Mouse (Mus musculus) G1E (cell line): ENCODE results near the gene Nmur1. TPM values are rescaled to one million over a fixed set of nuclear protein-coding genes. Genes with fewer than 3 reads are reported as not detected.
A peak's percentile ranks its signal among the peaks of the same experiment; 100 is the strongest.

ENCODE experiments used
- ATAC-seq: 2 replicates; pipeline ENCODE4 v1.8.0; 2016; ENCODE audit warnings: mild to moderate bottlenecking; ENCODE audit not compliant: insufficient number of reproducible peaks, poor library complexity, low FRiP score, severe bottlenecking; ENCODE audit errors: extremely low read depth
- DNase-seq: peaks from one replicate; pipeline ENCODE4 v3.0.0; 2012; ENCODE audit warnings: low spot score
- H3K27me3 ChIP-seq: 2 replicates; pipeline ENCODE4 v1.6.1; 2012; ENCODE audit warnings: mild to moderate bottlenecking, low read length, inconsistent platforms; ENCODE audit not compliant: insufficient read depth
- H3K36me3 ChIP-seq: replicated peaks from 2 replicates; pipeline ENCODE3; 2012; ENCODE audit warnings: mild to moderate bottlenecking, inconsistent platforms
- H3K4me1 ChIP-seq: 2 replicates; pipeline ENCODE4 v1.6.1; 2012; ENCODE audit warnings: low read depth, low read length, inconsistent platforms, mixed read lengths; ENCODE audit not compliant: insufficient read depth
- H3K4me3 ChIP-seq: 2 replicates; pipeline ENCODE4 v1.5.1; 2012; ENCODE audit warnings: low read depth, mild to moderate bottlenecking, inconsistent platforms, low read length, moderate library complexity, mixed read lengths
- H3K9me3 ChIP-seq: replicated peaks from 2 replicates; pipeline ENCODE4 v1.6.1; 2012; ENCODE audit warnings: inconsistent platforms
- CTCF ChIP-seq: IDR thresholded peaks from 2 replicates; pipeline ENCODE4 v1.5.1; 2012; ENCODE audit warnings: low read depth, low read length, inconsistent platforms, mixed read lengths
- GATA1 ChIP-seq: IDR thresholded peaks from 2 replicates; pipeline ENCODE4 v1.6.1; 2012; ENCODE audit warnings: borderline replicate concordance, low read length, inconsistent platforms, mixed read lengths
- GATA2 ChIP-seq: IDR thresholded peaks from 2 replicates; pipeline ENCODE4 v1.6.1; 2012; ENCODE audit warnings: low read depth, low read length, inconsistent platforms, borderline replicate concordance
- POLR2AphosphoS5 ChIP-seq: IDR thresholded peaks from 2 replicates; pipeline ENCODE4 v1.6.1; 2012; ENCODE audit warnings: low read depth, low read length, inconsistent platforms; ENCODE audit not compliant: insufficient replicate concordance
- TAL1 ChIP-seq: conservative IDR thresholded peaks from 2 replicates; pipeline ENCODE4 v1.6.1; 2012; ENCODE audit warnings: low read depth, low read length, inconsistent platforms, mixed read lengths
- polyA plus RNA-seq: library from polyadenylated mRNA; stranded (reverse); fragments of >175 nt; gene quantifications from 2 replicates; pipeline ENCODE4 v1.2.3, GENCODE M21; 2012
- total RNA-seq, 2 experiments: library from RNA; stranded (forward) in 1 of 2; stranded (reverse) in 1 of 2; fragments of 200-1000 nt in 1 of 2; fragments of >200 nt in 1 of 2; fragmentation: Nextera tagmentation in 1 of 2; gene quantifications; 2 replicates each; pipeline ENCODE4 v1.2.3; 2014 to 2017

Nmur1 gene
- total and polyA plus RNA-seq, 3 experiments: not detected

GRCm38 (mm10) chr1:86430056-86430455 lies 4.0 kb upstream of the Nmur1 start:
- H3K4me3 ChIP-seq: no peak overlapping the region
- ATAC-seq (no peak), DNase-seq (peak; percentile 81)
- TF ChIP-seq TAL1 (no peak), CTCF (peak; percentile 97), GATA1 (no peak)
- peaks cover 32% of the 10 kb centered on the region for H3K4me1 ChIP-seq
- H3K9me3 ChIP-seq: no peaks in the 10 kb centered on the region
- H3K36me3 ChIP-seq: no peaks in the 10 kb centered on the region
- H3K27me3 ChIP-seq: peaks cover 22% of the 10 kb centered on the region

- ATAC-seq (no peak), DNase-seq (no peak)
- peaks cover 53% of the 10 kb centered on the region for H3K27me3 ChIP-seq
- no peaks in the 10 kb centered on the region for H3K9me3 ChIP-seq
- TF ChIP-seq POLR2AphosphoS5 (no peak), CTCF (no peak), GATA2 (no peak), TAL1 (no peak), GATA1 (no peak)
- H3K36me3 ChIP-seq: no peaks in the 10 kb centered on the region
- no peak overlapping the region for H3K4me3 ChIP-seq
- H3K4me1 ChIP-seq: peaks cover 1% of the 10 kb centered on the region; the same call in 1 of the 2 replicates
Observed at GRCm38 (mm10) chr1:86424835-86425547, 1.0 kb downstream of the Nmur1 start.

GRCm38 (mm10) chr1:86424336-86424735 lies 1.7 kb downstream of the Nmur1 start:
- no peak for DNase-seq
- no peaks in the 10 kb centered on the region; the same call in 1 of the 2 replicates for H3K4me1 ChIP-seq
- no peak overlapping the region for H3K4me3 ChIP-seq
- no peak for ATAC-seq
- no peaks in the 10 kb centered on the region for H3K9me3 ChIP-seq
- H3K36me3 ChIP-seq: no peaks in the 10 kb centered on the region
- TF ChIP-seq POLR2AphosphoS5 (no peak), CTCF (no peak), GATA2 (no peak), GATA1 (no peak), TAL1 (no peak)
- peaks cover 60% of the 10 kb centered on the region for H3K27me3 ChIP-seq

- Histone ChIP-seq H3K4me1 (no peaks in the 10 kb centered on the region; the same call in 1 of the 2 replicates), H3K27me3 (peaks cover 60% of the 10 kb centered on the region), H3K36me3 (no peaks in the 10 kb centered on the region), H3K9me3 (no peaks in the 10 kb centered on the region), H3K4me3 (no peak overlapping the region)
- ATAC-seq (no peak), DNase-seq (no peak)
- no peak for TF ChIP-seq GATA2
- TF ChIP-seq POLR2AphosphoS5: no peak
Observed at GRCm38 (mm10) chr1:86423879-86424278, 2.1 kb downstream of the Nmur1 start.

GRCm38 (mm10) chr1:86421007-86421406 lies 5.0 kb downstream of the Nmur1 start:
- ATAC-seq (no peak), DNase-seq (no peak)
- Histone ChIP-seq H3K36me3 (no peaks in the 10 kb centered on the region), H3K4me1 (no peaks in the 10 kb centered on the region; the same call in 1 of the 2 replicates), H3K4me3 (no peak overlapping the region), H3K27me3 (peaks cover 53% of the 10 kb centered on the region), H3K9me3 (no peaks in the 10 kb centered on the region)
- TF ChIP-seq CTCF: no peak
- TF ChIP-seq GATA1: no peak
- TF ChIP-seq TAL1: no peak
- no peak for TF ChIP-seq GATA2
- no peak for TF ChIP-seq POLR2AphosphoS5

GRCm38 (mm10) chr1:86416321-86416720 lies 9.7 kb downstream of the Nmur1 start:
- no peaks in the 10 kb centered on the region for H3K36me3 ChIP-seq
- peaks cover 11% of the 10 kb centered on the region for H3K4me1 ChIP-seq
- H3K9me3 ChIP-seq: no peaks in the 10 kb centered on the region
- no peak overlapping the region for H3K4me3 ChIP-seq
- DNase-seq (no peak), ATAC-seq (no peak)
- TF ChIP-seq GATA1 (no peak), CTCF (peak; percentile 29; the same call in 1 of the 2 replicates)
- H3K27me3 ChIP-seq: peaks cover 39% of the 10 kb centered on the region

GRCm38 (mm10) chr1:86415612-86416184 lies 10.3 kb downstream of the Nmur1 start:
- Histone ChIP-seq H3K36me3 (no peaks in the 10 kb centered on the region), H3K4me1 (peaks cover 11% of the 10 kb centered on the region), H3K9me3 (no peaks in the 10 kb centered on the region), H3K4me3 (no peak overlapping the region), H3K27me3 (peaks cover 34% of the 10 kb centered on the region)
- DNase-seq (no peak), ATAC-seq (no peak)
- TF ChIP-seq GATA1 (no peak), GATA2 (no peak), CTCF (peak; percentile 78), POLR2AphosphoS5 (no peak), TAL1 (no peak)
